Mouse (Mus musculus): ENCODE results near the gene Mdm4. TPM values are rescaled to one million over a fixed set of nuclear protein-coding genes. Genes with fewer than 3 reads are reported as not detected.
"Not testable (repeated sequence)": the region's sequence is repeated elsewhere in the genome, so short reads cannot be mapped to it uniquely, and the experiment has no call there.

Gene Mdm4
- total RNA-seq, 2 experiments from 2014 or later, result 25.3 to 29.9 TPM

GRCm38 (mm10) chr1:133054326-133054725 is 24.0 kb upstream of the Mdm4 start:
- intact Hi-C loops (cut with DNase I), result no loop called here
- no peak for DNase-seq

- no peak for DNase-seq
- intact Hi-C loops (cut with DNase I), result no loop called here
These were observed 22.7 kb upstream of the Mdm4 start for GRCm38 (mm10) chr1:133053034-133053433.

GRCm38 (mm10) chr1:133051829-133052228 is 21.5 kb upstream of the Mdm4 start:
- DNase-seq, result no peak
- intact Hi-C loops (cut with DNase I), result no loop called here

GRCm38 (mm10) chr1:133050001-133050431 is 19.7 kb upstream of the Mdm4 start:
- intact Hi-C loops (cut with DNase I), result no loop called here
- DNase-seq, result no peak

- intact Hi-C loops (cut with DNase I), result no loop called here
- DNase-seq, result no peak
These were observed 18.3 kb upstream of the Mdm4 start for GRCm38 (mm10) chr1:133048690-133049089.

DNA sequence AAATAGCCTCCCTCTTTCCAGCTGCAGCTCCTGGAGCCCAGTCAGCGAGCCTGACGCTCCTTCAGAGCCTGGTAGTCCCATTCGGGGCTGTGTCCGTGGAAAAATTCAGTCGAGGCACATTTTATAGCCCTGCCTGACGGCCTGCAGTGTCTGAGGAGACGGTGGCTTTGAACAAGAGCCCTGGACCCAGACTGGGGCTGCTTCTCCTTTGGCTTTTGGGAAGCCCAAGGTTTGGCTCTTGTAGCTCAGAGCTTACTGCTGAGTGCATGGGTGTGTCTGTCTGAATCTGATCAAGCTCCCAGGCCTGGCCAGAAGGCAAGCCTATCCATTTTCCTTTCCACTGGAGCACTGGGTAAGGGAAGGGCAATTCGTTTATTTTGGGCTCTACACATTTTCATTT is 17.2 kb upstream of the Mdm4 start:
- no peak for DNase-seq
- intact Hi-C loops (cut with DNase I), result loop anchor here (2.0 kb wide), 1 partner anchor 21 kb away; no protein-coding TSS in a partner anchor

GRCm38 (mm10) chr1:133046441-133046931 is 16.1 kb upstream of the Mdm4 start:
- peak; percentile 48 to 56 for DNase-seq
- intact Hi-C loops (cut with DNase I), result loop anchor here (1.0 to 2.0 kb wide), 2 partner anchors 22 to 27 kb away; no protein-coding TSS in a partner anchor

- DNase-seq, result peak; percentile 76 to 83
- intact Hi-C loops (cut with DNase I), result loop anchor here (1.0 to 2.0 kb wide), 2 partner anchors 23 to 27 kb away; no protein-coding TSS in a partner anchor
These were observed 15.6 kb upstream of the Mdm4 start for GRCm38 (mm10) chr1:133045861-133046440.

- intact Hi-C loops (cut with DNase I), result no loop called here
These were observed 14.9 kb upstream of the Mdm4 start, which contains the start of gene Pik3c2b for GRCm38 (mm10) chr1:133045011-133045860. Gene Pik3c2b (plus strand): TSS chr1:133045667.

DNA sequence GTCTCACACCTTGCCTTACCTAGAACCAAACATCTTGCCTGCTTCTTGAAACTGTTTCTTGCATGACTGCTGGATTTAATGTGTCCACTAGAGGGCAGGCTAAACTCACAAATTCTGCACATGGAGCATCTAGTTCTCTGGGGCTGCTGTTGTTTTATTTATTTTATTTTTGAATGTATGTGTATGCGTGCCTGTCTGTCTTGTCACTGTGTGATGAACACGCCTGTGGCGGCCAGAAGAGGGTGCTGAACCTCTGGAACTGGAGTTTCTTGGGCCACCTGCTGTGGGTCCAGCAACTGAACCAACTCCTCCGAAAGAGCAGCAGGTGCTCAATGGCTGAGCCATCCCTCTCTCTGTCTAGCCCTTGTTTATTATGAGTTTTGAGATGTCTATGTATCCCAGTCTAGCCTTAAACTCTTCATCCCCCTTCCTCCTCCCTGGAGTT is 9.2 kb upstream of the Mdm4 start:
- DNase-seq, result peak; percentile 55 to 63
- intact Hi-C loops (cut with DNase I), result loop anchor here (1.0 to 10.0 kb wide), 4 partner anchors 48 to 565 kb away; partner anchors contain the start of gene Golt1a

More at GRCm38 (mm10) chr1:133045011-133045860, 14.9 kb upstream of the Mdm4 start, which contains the start of gene Pik3c2b:
- no peak for DNase-seq

DNA sequence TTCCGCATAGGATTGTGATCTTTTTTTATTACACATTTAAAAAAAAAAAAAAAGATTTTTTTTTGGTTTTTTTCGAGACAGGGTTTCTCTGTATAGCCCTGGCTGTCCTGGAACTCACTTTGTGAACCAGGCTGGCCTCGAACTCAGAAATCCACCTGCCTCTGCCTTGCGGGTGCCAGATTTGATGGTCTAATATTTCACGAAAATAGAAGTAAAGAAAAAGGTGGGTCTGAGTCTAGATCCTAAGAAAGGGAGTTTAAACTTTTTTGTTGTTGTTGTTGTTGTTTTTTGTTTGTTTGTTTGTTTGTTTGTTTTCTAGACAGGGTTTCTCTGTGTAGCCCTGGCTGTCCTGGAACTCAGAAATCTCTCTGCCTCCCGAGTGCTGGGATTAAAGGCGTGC is 4.3 kb upstream of the Mdm4 start:
- intact Hi-C loops (cut with DNase I), result loop anchor here (5.0 to 10.0 kb wide), 2 partner anchors 273 to 570 kb away; partner anchors contain the start of gene Golt1a

GRCm38 (mm10) chr1:133034091-133034460 is 3.7 kb upstream of the Mdm4 start:
- intact Hi-C loops (cut with DNase I), result loop anchor here (10.0 kb wide), 1 partner anchor 571 kb away; no protein-coding TSS in a partner anchor
- peak; percentile 55 to 68 for DNase-seq

More for the DNA sequence above, 4.3 kb upstream of the Mdm4 start:
- not testable (repeated sequence) for DNase-seq

DNA sequence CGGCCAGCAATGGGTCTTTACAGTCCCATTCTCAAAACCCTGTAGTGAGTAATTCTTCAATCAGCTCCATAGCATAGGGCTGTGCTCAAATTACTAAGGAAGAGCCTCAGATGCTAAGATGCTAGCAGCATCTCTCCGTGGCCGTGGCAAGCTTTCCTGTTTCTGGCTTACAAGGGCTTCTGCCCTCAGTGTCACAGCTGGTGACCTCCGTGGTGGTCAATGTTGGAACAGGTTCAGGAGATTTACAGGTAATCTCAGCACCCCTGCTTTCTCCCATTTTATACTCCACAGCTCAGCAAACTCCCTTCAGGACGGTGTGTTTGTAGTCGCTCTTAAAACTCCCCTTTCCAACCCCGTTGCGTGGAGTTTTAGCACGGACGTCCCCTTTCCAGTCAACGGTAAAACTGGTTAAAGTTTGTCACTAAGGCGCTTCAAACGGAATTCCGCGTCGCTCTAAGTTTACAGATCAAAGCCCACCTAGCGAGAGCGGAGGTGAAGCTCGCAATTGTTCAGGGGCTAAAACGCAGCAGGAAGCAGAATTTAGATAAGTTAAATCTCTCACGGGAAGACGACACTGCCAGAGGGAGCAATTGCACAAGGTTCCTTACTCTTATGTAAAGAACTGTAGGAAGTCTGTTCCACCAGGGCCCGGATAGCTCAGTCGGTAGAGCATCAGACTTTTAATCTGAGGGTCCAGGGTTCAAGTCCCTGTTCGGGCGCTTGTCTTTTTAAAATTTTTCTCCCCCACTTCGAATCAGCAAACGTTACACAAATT is 3.1 kb upstream of the Mdm4 start:
- intact Hi-C loops (cut with DNase I), result loop anchor here (10.0 kb wide), 1 partner anchor 571 kb away; no protein-coding TSS in a partner anchor

DNA sequence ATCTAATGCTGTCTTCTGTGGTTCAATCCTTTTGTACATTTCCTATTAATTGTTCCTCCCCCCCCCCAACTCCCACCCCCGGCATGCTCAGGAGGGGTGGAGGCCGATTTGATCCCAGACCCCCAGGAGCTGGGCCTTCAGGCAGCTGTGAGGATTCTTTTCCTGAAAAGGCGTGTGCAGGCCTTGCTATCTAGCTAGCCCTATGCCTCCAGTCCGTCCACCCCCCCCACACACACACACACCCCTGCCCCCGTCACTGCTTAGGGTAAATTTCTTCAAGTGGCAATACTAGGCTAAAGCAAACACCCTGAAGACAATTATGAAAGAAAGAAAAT is 2.6 kb upstream of the Mdm4 start:
- intact Hi-C loops (cut with DNase I), result loop anchor here (10.0 kb wide), 1 partner anchor 572 kb away; no protein-coding TSS in a partner anchor
- DNase-seq, result no peak

More for the DNA sequence above, 3.1 kb upstream of the Mdm4 start:
- peak; percentile 72 to 76 for DNase-seq

GRCm38 (mm10) chr1:133029744-133030143 is 617 bp downstream of the Mdm4 start:
- intact Hi-C loops (cut with DNase I), result loop anchor here (10.0 kb wide), 1 partner anchor 575 kb away; no protein-coding TSS in a partner anchor

GRCm38 (mm10) chr1:133027980-133028379 is 2.4 kb downstream of the Mdm4 start:
- no peak for DNase-seq
- intact Hi-C loops (cut with DNase I), result no loop called here

More at GRCm38 (mm10) chr1:133029744-133030143, 617 bp downstream of the Mdm4 start:
- no peak for DNase-seq

DNA sequence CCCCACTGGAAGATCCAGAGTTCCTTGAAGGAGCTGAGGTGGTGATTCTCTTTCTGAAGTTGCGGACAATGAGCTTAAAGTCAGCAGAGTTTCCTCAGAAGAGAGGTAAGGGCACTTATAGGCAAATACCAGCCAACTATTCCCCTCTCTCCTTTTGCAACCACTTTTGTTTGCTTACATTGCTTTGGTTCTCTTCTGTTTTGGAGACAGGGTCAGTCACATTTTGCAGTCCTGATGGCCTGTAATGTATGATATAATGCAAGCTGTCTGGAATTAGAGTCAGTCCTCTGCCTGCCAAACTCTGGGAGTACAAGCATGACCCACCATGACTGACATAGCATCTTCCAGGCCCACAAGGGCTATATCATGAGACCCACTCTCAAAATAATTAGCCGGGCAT is 3.2 kb downstream of the Mdm4 start:
- intact Hi-C loops (cut with DNase I), result no loop called here
- no peak for DNase-seq

GRCm38 (mm10) chr1:133025796-133026190 is 4.6 kb downstream of the Mdm4 start:
- intact Hi-C loops (cut with DNase I), result not testable (repeated sequence)
- DNase-seq, result peak; percentile 11 to 20

- peak; percentile 78 to 83 for DNase-seq
- intact Hi-C loops (cut with DNase I), result no loop called here
These were observed 5.1 kb downstream of the Mdm4 start for GRCm38 (mm10) chr1:133025051-133025795.

Data from heart, postnatal 36 days (tissue).